Mouse (Mus musculus): ENCODE measurements at regions not wholly inside any gene's neighbourhood (a gene's known extent, or its start where the extent isn't known, plus 50 kb on each side); places are given as distances from the start of the nearest gene placed in this dataset.
"Not testable (repeated sequence)": the region's sequence is repeated elsewhere in the genome, so short reads cannot be mapped to it uniquely, and the experiment has no call there.

- no peak overlapping the region for H3K4me3 ChIP-seq (ENCODE audit: insufficient read depth, low read depth, low read length)
- TF ChIP-seq POLR2A (IDR thresholded peaks at IDR 0.05; ENCODE audit: insufficient read depth, low read depth, low read length): no peak
- no peak for TF ChIP-seq CTCF (IDR thresholded peaks at IDR 0.05; ENCODE audit: insufficient read depth, low read depth, low read length)
- WGBS: 86% methylated on average over 2 of the region's 2 CpGs
- H3K27ac ChIP-seq (ENCODE audit: insufficient read depth, low read depth, low read length): no peak overlapping the region
- H3K4me1 ChIP-seq (ENCODE audit: control insufficient read depth, insufficient read depth, low read length): no peaks in the 10 kb centered on the region
Measured at GRCm38 (mm10) chr15:38415091-38415486, 989.7 kb downstream of the 4930447A16Rik start.

- 94% methylated on average over 7 of the region's 7 CpGs for WGBS
- TF ChIP-seq CTCF (IDR thresholded peaks at IDR 0.05; ENCODE audit: insufficient read depth, low read depth, low read length) (no peak), POLR2A (IDR thresholded peaks at IDR 0.05; ENCODE audit: insufficient read depth, low read depth, low read length) (no peak)
- Histone ChIP-seq H3K4me3 (ENCODE audit: insufficient read depth, low read depth, low read length) (no peak overlapping the region), H3K27ac (ENCODE audit: insufficient read depth, low read depth, low read length) (no peak overlapping the region), H3K4me1 (ENCODE audit: control insufficient read depth, insufficient read depth, low read length) (peaks cover 6% of the 10 kb centered on the region)
Measured at GRCm38 (mm10) chr15:38419621-38420020, 994.3 kb downstream of the 4930447A16Rik start.

DNA sequence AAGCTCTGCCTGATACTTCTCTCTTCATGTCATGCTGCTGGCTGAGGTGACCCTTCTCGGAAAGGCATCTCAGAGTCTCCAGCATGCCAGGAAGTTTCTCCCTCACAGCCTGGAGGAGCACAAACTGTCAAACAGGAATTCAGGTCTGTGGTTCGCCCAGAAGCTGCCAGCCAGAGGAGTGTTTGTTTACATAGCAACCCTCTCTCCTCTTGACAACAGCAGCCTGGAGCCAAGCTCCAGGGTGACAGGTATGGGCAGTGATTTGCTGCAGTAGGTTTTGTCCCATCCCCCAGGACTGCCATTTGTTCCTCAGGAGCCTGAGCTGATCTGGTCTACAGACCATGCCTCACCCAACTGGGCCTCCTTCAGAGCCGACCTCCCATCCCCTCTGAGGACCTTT lies 995.4 kb downstream of the 4930447A16Rik start:
- 52% methylated on average over 3 of the region's 3 CpGs for WGBS
- Histone ChIP-seq H3K4me3 (ENCODE audit: insufficient read depth, low read depth, low read length) (no peak overlapping the region), H3K27ac (ENCODE audit: insufficient read depth, low read depth, low read length) (no peak overlapping the region), H3K4me1 (ENCODE audit: control insufficient read depth, insufficient read depth, low read length) (peaks cover 6% of the 10 kb centered on the region)
- TF ChIP-seq POLR2A (IDR thresholded peaks at IDR 0.05; ENCODE audit: insufficient read depth, low read depth, low read length) (no peak), CTCF (IDR thresholded peaks at IDR 0.05; ENCODE audit: insufficient read depth, low read depth, low read length) (no peak)

DNA sequence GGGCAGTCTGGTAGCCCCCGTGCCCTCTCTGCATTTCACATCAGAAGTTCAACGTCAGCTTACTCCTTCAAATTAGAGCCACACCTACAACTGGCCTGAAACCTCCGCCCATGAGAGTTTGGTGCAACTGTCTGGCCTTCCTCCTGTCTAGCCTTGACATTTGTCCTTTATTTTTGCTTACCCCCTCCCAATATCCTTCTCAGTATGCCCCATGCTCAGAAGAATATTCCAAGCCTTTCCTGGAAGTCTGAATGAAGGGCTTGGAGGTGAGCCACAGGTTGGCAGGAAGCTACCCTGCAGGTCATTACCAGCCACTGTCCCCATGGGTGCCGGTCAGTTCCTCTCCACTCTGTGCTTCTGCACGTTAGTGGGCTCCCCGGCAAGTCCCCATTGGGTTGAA lies 997.4 kb downstream of the 4930447A16Rik start:
- WGBS: 88% methylated on average over 6 of the region's 6 CpGs
- Histone ChIP-seq H3K4me3 (ENCODE audit: insufficient read depth, low read depth, low read length) (no peak overlapping the region), H3K27ac (ENCODE audit: insufficient read depth, low read depth, low read length) (no peak overlapping the region), H3K4me1 (ENCODE audit: control insufficient read depth, insufficient read depth, low read length) (peaks cover 6% of the 10 kb centered on the region)
- TF ChIP-seq POLR2A (IDR thresholded peaks at IDR 0.05; ENCODE audit: insufficient read depth, low read depth, low read length) (no peak), CTCF (IDR thresholded peaks at IDR 0.05; ENCODE audit: insufficient read depth, low read depth, low read length) (no peak)

DNA sequence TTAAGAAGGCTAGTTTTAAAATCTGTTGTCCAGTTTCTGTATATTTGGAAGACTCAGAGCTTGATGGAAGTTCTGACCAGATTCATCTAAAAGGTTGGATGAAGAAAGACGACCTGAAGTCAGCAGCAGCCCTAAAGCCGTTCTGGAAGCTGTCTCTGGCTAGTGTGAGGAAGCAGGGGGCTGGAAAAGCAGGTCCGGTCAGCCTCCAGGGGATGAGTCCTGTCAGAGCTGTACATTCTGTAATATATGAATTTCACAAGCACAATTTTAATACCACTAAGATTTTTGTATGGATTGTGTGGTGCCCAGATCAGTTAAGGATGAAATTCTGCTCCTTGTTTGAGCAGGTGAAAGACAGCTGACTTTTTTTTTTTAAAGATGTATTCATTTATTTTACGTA lies 1000.2 kb downstream of the 4930447A16Rik start:
- H3K4me3 ChIP-seq (ENCODE audit: insufficient read depth, low read depth, low read length): no peak overlapping the region
- H3K27ac ChIP-seq (ENCODE audit: insufficient read depth, low read depth, low read length): no peak overlapping the region
- TF ChIP-seq POLR2A (IDR thresholded peaks at IDR 0.05; ENCODE audit: insufficient read depth, low read depth, low read length): no peak
- TF ChIP-seq CTCF (IDR thresholded peaks at IDR 0.05; ENCODE audit: insufficient read depth, low read depth, low read length): no peak
- 90% methylated on average over 4 of the region's 4 CpGs for WGBS
- peaks cover 6% of the 10 kb centered on the region for H3K4me1 ChIP-seq (ENCODE audit: control insufficient read depth, insufficient read depth, low read length)

GRCm38 (mm10) chr15:38427966-38428365 lies 1002.6 kb downstream of the 4930447A16Rik start:
- WGBS: 74% methylated on average over 1 of the region's 1 CpGs

DNA sequence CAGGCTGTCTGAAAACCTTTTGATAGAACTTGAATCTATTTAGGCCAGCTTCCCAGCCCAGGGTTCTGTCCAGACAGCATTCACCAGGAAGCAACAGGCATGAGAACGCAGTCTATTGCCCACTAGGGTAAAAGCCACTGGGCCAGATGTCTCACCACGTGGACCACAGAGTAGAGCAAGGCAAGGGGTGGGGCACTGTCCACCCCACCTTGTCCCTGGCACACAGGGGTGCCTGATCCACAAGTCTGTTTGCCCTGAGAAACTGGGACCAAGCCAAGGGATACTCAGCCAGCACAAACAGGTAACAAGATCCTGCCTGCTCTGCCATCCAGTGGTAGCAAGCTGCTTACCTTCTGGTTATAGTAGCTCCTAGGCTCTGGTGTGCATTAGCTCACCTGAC lies 1006.3 kb downstream of the 4930447A16Rik start:
- Histone ChIP-seq H3K4me1 (ENCODE audit: control insufficient read depth, insufficient read depth, low read length) (no peaks in the 10 kb centered on the region), H3K4me3 (ENCODE audit: insufficient read depth, low read depth, low read length) (no peak overlapping the region), H3K27ac (ENCODE audit: insufficient read depth, low read depth, low read length) (no peak overlapping the region)
- 49% methylated on average over 2 of the region's 2 CpGs for WGBS
- no peak for TF ChIP-seq POLR2A (IDR thresholded peaks at IDR 0.05; ENCODE audit: insufficient read depth, low read depth, low read length)
- TF ChIP-seq CTCF (IDR thresholded peaks at IDR 0.05; ENCODE audit: insufficient read depth, low read depth, low read length): no peak

More at GRCm38 (mm10) chr15:38427966-38428365, 1002.6 kb downstream of the 4930447A16Rik start:
- no peak for TF ChIP-seq POLR2A (IDR thresholded peaks at IDR 0.05; ENCODE audit: insufficient read depth, low read depth, low read length)
- TF ChIP-seq CTCF (IDR thresholded peaks at IDR 0.05; ENCODE audit: insufficient read depth, low read depth, low read length): no peak
- no peak overlapping the region for H3K27ac ChIP-seq (ENCODE audit: insufficient read depth, low read depth, low read length)
- no peak overlapping the region for H3K4me3 ChIP-seq (ENCODE audit: insufficient read depth, low read depth, low read length)
- no peaks in the 10 kb centered on the region for H3K4me1 ChIP-seq (ENCODE audit: control insufficient read depth, insufficient read depth, low read length)

- Histone ChIP-seq H3K4me1 (ENCODE audit: control insufficient read depth, insufficient read depth, low read length) (no peaks in the 10 kb centered on the region), H3K27ac (ENCODE audit: insufficient read depth, low read depth, low read length) (no peak overlapping the region), H3K4me3 (ENCODE audit: insufficient read depth, low read depth, low read length) (no peak overlapping the region)
- no peak for TF ChIP-seq CTCF (IDR thresholded peaks at IDR 0.05; ENCODE audit: insufficient read depth, low read depth, low read length)
- no peak for TF ChIP-seq POLR2A (IDR thresholded peaks at IDR 0.05; ENCODE audit: insufficient read depth, low read depth, low read length)
- 89% methylated on average over 7 of the region's 7 CpGs for WGBS
Measured at GRCm38 (mm10) chr15:38433386-38433785, 1008.0 kb downstream of the 4930447A16Rik start.

DNA sequence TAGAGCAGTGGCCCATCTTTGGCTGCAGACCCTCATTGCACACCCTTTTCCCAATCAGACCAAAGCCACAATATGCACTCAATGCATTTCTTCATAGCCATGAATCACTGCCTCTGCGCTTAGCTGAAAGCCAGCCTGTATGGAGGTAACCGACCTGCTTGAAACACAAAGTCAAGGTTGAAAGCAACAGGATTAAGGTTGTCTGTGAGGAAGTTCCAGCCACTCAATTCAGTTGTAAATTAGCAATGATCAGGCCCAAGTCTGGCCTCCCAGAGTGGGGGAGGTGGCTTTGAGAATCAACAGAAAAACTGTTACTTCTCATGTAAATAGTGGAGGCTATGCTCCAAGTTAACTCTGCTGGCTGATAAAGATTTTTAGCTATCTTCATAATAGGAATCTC lies 1008.9 kb downstream of the 4930447A16Rik start:
- 98% methylated on average over 2 of the region's 2 CpGs for WGBS
- not testable (repeated sequence) for H3K4me3 ChIP-seq (ENCODE audit: insufficient read depth, low read depth, low read length); H3K4me1 ChIP-seq (ENCODE audit: control insufficient read depth, insufficient read depth, low read length); H3K27ac ChIP-seq (ENCODE audit: insufficient read depth, low read depth, low read length)
